Mouse (Mus musculus): Measurements from ENCODE around the gene Apoc1. TPM values are rescaled to one million over a fixed set of nuclear protein-coding genes. Genes with fewer than 3 reads are reported as not detected.

Apoc1 gene
- total RNA-seq, 2 experiments from 2014 or later = 910 to 1,570 TPM

- DNase-seq = peak; percentile 25
These were observed 7.1 kb downstream of the Apoc1 start for GRCm38 (mm10) chr7:19685374-19685773.

- no peak for DNase-seq
These were observed 8.7 kb downstream of the Apoc1 start for GRCm38 (mm10) chr7:19683771-19684201.

- no peak for DNase-seq
These were observed 9.5 kb downstream of the Apoc1 start for GRCm38 (mm10) chr7:19682979-19683378.

GRCm38 (mm10) chr7:19681202-19681694 lies 11.2 kb downstream of the Apoc1 start, which contains the start of the genes Gm44805 and Apoc4:
Gene Gm44805, minus strand, starts transcription at chr7:19681423.
Gene Apoc4, minus strand, starts transcription at chr7:19681479.
- peak; percentile 84 for DNase-seq

GRCm38 (mm10) chr7:19680702-19681101 lies 11.8 kb downstream of the Apoc1 start:
- no peak for DNase-seq

GRCm38 (mm10) chr7:19678901-19679300 lies 13.6 kb downstream of the Apoc1 start:
- DNase-seq = no peak

- DNase-seq = no peak
These were observed 14.6 kb downstream of the Apoc1 start, which contains the start of gene Apoc2 for GRCm38 (mm10) chr7:19677872-19678271. Gene Apoc2, minus strand, starts transcription at chr7:19677941.

- DNase-seq = no peak
These were observed 15.8 kb downstream of the Apoc1 start for GRCm38 (mm10) chr7:19676662-19677061.

GRCm38 (mm10) chr7:19675824-19676223 lies 16.6 kb downstream of the Apoc1 start:
- DNase-seq = no peak

- no peak for DNase-seq
These were observed 19.3 kb downstream of the Apoc1 start for GRCm38 (mm10) chr7:19673083-19673699.

- DNase-seq = no peak
These were observed 20.9 kb downstream of the Apoc1 start for GRCm38 (mm10) chr7:19671511-19671910.

- DNase-seq = peak; percentile 95
These were observed 23.3 kb downstream of the Apoc1 start for GRCm38 (mm10) chr7:19668947-19669721.

- no peak for DNase-seq
These were observed 25.0 kb downstream of the Apoc1 start for GRCm38 (mm10) chr7:19667434-19667833.

- no peak for DNase-seq
These were observed 25.7 kb downstream of the Apoc1 start for GRCm38 (mm10) chr7:19666750-19667149.

- DNase-seq = peak; percentile 98
These were observed 27.3 kb downstream of the Apoc1 start, which contains the start of gene Clptm1 for GRCm38 (mm10) chr7:19664955-19665841. Gene Clptm1, minus strand, starts transcription at chr7:19665033.

GRCm38 (mm10) chr7:19664455-19664954 lies 28.0 kb downstream of the Apoc1 start:
- no peak for DNase-seq

- DNase-seq = no peak
These were observed 28.5 kb downstream of the Apoc1 start for GRCm38 (mm10) chr7:19663940-19664339.

GRCm38 (mm10) chr7:19652614-19653013 lies 39.8 kb downstream of the Apoc1 start:
- no peak for DNase-seq

- no peak for DNase-seq
These were observed 41.2 kb downstream of the Apoc1 start for GRCm38 (mm10) chr7:19651063-19651786.

- DNase-seq = no peak
These were observed 51.2 kb downstream of the Apoc1 start for GRCm38 (mm10) chr7:19641223-19641622.

All from adrenal gland, postnatal 10 days (tissue).